Mouse (Mus musculus): ENCODE results near the gene Amn1.
"Not testable (repeated sequence)": the region's sequence is repeated elsewhere in the genome, so short reads cannot be mapped to it uniquely, and the experiment has no call there.

Gene Amn1

GRCm38 (mm10) chr6:149154116-149155030 lies 34.1 kb downstream of the Amn1 start:
- DNase-seq = no peak

GRCm38 (mm10) chr6:149153473-149154115 lies 34.9 kb downstream of the Amn1 start:
- no peak for DNase-seq

- DNase-seq = no peak
These were observed 36.4 kb downstream of the Amn1 start for GRCm38 (mm10) chr6:149152119-149152518.

GRCm38 (mm10) chr6:149148436-149149229 lies 39.9 kb downstream of the Amn1 start:
- DNase-seq = no peak

GRCm38 (mm10) chr6:149145143-149145542 lies 43.4 kb downstream of the Amn1 start:
- DNase-seq = no peak

- DNase-seq = peak; percentile 73 to 74
These were observed 46.9 kb downstream of the Amn1 start for GRCm38 (mm10) chr6:149141393-149142173.

GRCm38 (mm10) chr6:149139471-149139870 lies 49.0 kb downstream of the Amn1 start, which contains the start of gene Etfbkmt:
Gene Etfbkmt (plus strand): TSS chr6:149139849.
- DNase-seq = no peak

- no peak for DNase-seq
These were observed 49.5 kb downstream of the Amn1 start for GRCm38 (mm10) chr6:149139011-149139410.

- DNase-seq = no peak
These were observed 50.6 kb downstream of the Amn1 start for GRCm38 (mm10) chr6:149137936-149138335.

- DNase-seq = no peak
These were observed 52.9 kb downstream of the Amn1 start for GRCm38 (mm10) chr6:149135631-149136030.

GRCm38 (mm10) chr6:149134391-149135150 lies 53.9 kb downstream of the Amn1 start:
- no peak for DNase-seq

GRCm38 (mm10) chr6:149132311-149133077 lies 56.0 kb downstream of the Amn1 start:
- DNase-seq = peak; percentile 15 to 22

- no peak for DNase-seq
These were observed 57.4 kb downstream of the Amn1 start for GRCm38 (mm10) chr6:149131111-149131510.

- DNase-seq = not testable (repeated sequence)
These were observed 58.6 kb downstream of the Amn1 start, which contains the start of gene Gm10203 for GRCm38 (mm10) chr6:149129870-149130269. Gene Gm10203 (plus strand): TSS chr6:149130170.

- peak; percentile 11 to 35 for DNase-seq
These were observed 61.8 kb downstream of the Amn1 start for GRCm38 (mm10) chr6:149126675-149127074.

GRCm38 (mm10) chr6:149123042-149123441 lies 65.5 kb downstream of the Amn1 start:
- DNase-seq = no peak

GRCm38 (mm10) chr6:149119853-149120252 lies 68.7 kb downstream of the Amn1 start:
- DNase-seq = peak; percentile 3 to 73

GRCm38 (mm10) chr6:149118935-149119334 lies 69.6 kb downstream of the Amn1 start:
- DNase-seq = no peak

GRCm38 (mm10) chr6:149116992-149117391 lies 71.5 kb downstream of the Amn1 start:
- no peak for DNase-seq

GRCm38 (mm10) chr6:149108909-149109308 lies 79.6 kb downstream of the Amn1 start:
- DNase-seq = no peak

GRCm38 (mm10) chr6:149107615-149108014 lies 80.9 kb downstream of the Amn1 start:
- no peak for DNase-seq

Data from cerebellum, postnatal 36 days (tissue).